Mouse (Mus musculus): ENCODE measurements around the gene Gucd1.

The Gucd1 gene

DNA sequence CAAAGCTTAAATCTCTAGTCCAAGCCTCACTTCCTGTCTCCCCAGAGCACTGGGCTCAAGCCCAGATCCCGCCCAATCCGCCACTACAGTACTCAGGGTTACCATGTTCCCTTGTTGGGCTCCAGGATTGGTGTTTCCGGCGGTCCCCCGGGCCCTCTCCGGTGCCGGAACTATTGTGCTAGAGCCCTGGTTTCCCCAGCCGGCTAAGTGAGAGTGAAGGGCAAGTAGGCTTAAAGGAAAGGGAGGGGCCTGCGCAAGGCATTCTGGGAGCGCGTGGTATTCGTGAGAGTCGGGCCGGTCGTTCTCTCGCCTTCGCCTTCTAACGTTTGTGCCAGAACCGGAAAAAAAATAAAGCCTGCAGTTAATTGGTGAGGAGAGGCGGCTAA, at the start of gene Gucd1:
Gene Gucd1 (minus strand): TSS at position 215 of the 386 bp plus-strand sequence.
- DNase-seq (ENCODE audit: low read depth) = peak; percentile 97

GRCm38 (mm10) chr10:75566765-75567164, 49.0 kb upstream of the Gucd1 start:
- peak; percentile 62 for DNase-seq (ENCODE audit: low read depth)

DNA sequence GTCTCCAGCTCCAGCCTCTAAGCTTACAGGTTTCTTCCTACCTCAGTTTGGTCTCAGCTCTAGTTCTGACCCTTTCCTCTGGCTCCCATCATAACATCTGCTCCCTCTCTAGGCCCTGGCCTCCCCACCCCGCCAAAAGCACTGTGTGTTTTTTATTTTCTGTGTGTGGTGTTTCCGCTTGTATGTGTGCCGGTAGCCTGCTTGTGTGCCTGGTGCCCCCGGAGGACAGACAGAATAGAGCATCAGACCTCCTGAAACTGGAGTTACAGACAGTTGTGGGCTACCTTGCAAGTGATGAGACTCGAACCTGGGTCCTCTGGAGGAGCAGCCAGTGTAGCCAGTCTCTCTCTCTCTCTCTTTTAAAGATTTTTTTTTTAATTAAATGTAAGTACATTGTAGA, 48.5 kb upstream of the Gucd1 start:
- peak; percentile 67 for DNase-seq (ENCODE audit: low read depth)

- peak; percentile 62 for DNase-seq (ENCODE audit: low read depth)
Observed at GRCm38 (mm10) chr10:75565906-75566305, 48.1 kb upstream of the Gucd1 start.

DNA sequence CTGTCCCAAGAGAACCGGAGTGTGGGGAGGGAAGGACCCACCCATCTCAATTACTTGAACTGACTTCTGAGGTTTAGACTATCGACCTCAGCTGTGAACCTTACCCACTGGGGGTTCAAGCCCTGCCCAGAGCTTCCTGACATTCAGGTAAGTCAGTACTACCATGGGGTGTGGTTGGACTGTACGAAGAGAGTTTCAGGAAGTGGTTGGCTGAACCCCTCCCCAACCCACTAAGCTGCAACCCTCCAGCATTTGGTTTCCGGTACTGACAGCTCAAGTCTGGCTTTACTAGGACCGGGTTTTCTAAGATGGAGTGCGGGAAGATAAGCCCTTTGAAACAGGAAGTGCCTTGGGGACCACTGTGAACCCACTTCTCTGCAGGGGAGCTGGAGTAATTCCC, 47.7 kb upstream of the Gucd1 start:
- peak; percentile 95 for DNase-seq (ENCODE audit: low read depth)

GRCm38 (mm10) chr10:75564687-75565265, 47.0 kb upstream of the Gucd1 start:
- peak; percentile 67 for DNase-seq (ENCODE audit: low read depth)

GRCm38 (mm10) chr10:75562596-75562995, 44.8 kb upstream of the Gucd1 start:
- no peak for DNase-seq (ENCODE audit: low read depth)

GRCm38 (mm10) chr10:75561071-75561654, 43.4 kb upstream of the Gucd1 start, which contains the start of gene Ggt1:
TSS of gene Ggt1 (plus strand) at chr10:75561604.
- DNase-seq (ENCODE audit: low read depth) = no peak

GRCm38 (mm10) chr10:75560549-75560899, 42.8 kb upstream of the Gucd1 start:
- DNase-seq (ENCODE audit: low read depth) = no peak

GRCm38 (mm10) chr10:75559676-75560548, 42.1 kb upstream of the Gucd1 start, which contains the start of gene Lrrc75b:
TSS of gene Lrrc75b (minus strand) at chr10:75560330.
- DNase-seq (ENCODE audit: low read depth) = no peak

- DNase-seq (ENCODE audit: low read depth) = no peak
Observed at GRCm38 (mm10) chr10:75559041-75559675, 41.4 kb upstream of the Gucd1 start.

- no peak for DNase-seq (ENCODE audit: low read depth)
Observed at GRCm38 (mm10) chr10:75558515-75558914, 40.7 kb upstream of the Gucd1 start.

DNA sequence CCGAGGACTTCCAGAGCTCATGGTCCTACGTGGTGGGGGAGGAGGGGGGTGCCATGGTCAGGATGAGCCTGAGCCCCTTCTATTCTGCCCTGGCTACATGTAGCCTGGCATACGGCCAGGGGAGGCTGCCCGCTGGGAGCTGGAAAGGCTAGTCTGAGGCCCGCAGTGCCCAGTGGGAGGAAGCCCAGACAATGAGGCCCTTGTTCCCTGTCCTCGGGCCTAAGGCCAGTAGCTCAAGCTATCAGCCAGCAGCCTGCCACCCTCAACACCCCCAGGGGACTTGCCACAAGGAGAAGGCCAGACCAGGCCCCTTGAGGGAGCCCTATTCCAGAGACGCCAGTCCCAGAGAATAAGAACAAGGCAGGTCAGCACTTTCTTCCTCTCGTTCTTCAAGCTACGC, 38.3 kb upstream of the Gucd1 start:
- no peak for DNase-seq (ENCODE audit: low read depth)

- DNase-seq (ENCODE audit: low read depth) = no peak
Observed at GRCm38 (mm10) chr10:75555557-75555956, 37.8 kb upstream of the Gucd1 start.

GRCm38 (mm10) chr10:75554090-75554489, 36.3 kb upstream of the Gucd1 start:
- peak; percentile 87 for DNase-seq (ENCODE audit: low read depth)

DNA sequence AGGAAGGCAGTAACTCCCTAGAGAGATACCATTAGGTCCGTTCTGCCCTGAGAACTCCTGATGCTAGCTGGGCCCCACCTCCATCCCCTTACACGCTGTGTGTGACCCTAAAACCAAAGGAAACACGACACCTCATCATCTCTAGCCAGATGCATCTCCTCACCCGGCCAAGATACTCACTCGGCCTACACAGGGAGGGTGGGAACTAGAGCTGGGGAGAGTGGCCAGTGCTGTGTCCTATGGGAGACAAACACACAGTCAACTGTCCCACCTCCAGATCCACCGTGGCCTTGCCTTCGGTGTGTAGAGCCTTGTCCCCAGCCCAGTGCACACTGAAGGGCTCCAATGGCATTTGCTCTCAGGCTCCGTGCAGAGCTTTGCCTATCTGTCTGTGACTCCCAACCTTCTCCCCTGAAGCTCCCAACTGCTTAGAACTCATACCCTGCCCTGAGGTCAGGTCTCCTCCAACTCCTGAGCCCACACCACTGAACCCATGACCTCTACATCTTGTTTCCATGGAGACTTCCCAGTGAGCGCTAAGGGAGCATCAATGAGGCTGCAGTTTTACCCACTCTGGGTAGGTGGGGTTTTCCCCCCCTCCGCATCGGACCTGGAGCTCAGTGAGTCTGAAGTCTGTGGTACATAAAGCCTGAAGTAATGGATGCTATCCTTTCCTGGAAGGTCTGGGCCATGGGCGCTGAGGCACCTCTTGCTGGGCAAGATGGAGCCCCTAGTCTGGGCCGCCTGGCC, 35.1 kb upstream of the Gucd1 start:
- DNase-seq (ENCODE audit: low read depth) = no peak

GRCm38 (mm10) chr10:75552106-75552505, 34.3 kb upstream of the Gucd1 start:
- no peak for DNase-seq (ENCODE audit: low read depth)

GRCm38 (mm10) chr10:75551175-75551574, 33.4 kb upstream of the Gucd1 start:
- DNase-seq (ENCODE audit: low read depth) = peak; percentile 40

DNA sequence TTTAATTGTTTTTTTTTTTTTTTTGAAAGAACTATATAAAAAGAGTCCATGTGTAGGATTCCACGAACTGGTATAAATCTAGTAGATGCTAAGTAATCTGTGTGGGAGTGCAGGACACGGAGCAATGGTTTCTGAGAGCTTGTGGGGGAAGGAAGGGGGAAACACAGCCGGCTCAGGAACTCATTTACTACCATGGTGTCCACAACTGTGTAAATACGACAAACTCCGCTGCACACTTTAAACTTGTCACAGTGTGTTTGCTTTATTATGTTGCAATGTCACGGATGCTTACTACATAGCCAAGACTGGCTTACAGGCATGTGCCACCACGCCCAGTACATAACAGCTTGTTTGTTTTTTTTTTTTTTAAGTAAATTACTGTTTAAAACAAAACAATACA, 32.1 kb upstream of the Gucd1 start:
- no peak for DNase-seq (ENCODE audit: low read depth)

GRCm38 (mm10) chr10:75548486-75548885, 30.7 kb upstream of the Gucd1 start:
- no peak for DNase-seq (ENCODE audit: low read depth)

DNA sequence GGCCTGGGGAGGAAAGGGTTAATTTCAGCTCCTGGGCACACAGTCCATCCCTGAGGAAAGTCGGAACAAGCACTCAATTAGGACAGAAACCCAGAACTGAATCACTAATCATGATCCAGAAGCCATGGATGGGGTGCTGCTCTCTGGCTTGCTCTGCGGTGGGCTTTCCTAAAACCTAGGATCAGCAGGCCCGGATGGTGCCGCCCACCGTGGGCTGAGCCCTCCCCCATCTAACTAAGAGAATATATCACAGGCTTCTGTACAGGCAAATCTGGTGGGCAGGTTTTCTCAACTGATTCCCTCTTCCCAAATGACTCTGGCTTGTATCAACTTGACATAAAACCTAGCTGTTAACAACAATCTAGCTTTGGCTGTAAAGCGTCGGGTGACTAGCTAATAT, 30.1 kb upstream of the Gucd1 start:
- no peak for DNase-seq (ENCODE audit: low read depth)

DNA sequence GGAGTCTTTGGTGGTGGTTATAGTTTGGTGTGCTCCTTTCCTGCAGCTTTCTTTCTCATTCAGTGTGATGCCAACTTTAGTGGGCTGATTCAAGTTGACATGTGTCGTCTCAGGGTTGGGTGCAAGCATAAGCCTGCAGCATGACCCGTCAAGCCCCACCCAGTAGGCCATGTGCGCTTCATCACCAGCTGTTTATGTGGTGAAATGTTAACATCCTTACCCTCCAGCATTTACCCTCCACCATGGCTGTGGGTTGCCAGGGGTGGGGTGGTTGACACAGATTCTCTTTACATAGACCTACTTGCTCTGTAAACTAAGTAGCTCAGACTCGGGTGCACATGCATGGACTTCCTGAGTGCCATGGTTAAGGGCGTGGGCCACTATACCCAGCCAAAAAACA, 18.4 kb upstream of the Gucd1 start:
- no peak for DNase-seq (ENCODE audit: low read depth)
